Mouse (Mus musculus): ENCODE results near the gene Sapcd2.

Gene Sapcd2

DNA sequence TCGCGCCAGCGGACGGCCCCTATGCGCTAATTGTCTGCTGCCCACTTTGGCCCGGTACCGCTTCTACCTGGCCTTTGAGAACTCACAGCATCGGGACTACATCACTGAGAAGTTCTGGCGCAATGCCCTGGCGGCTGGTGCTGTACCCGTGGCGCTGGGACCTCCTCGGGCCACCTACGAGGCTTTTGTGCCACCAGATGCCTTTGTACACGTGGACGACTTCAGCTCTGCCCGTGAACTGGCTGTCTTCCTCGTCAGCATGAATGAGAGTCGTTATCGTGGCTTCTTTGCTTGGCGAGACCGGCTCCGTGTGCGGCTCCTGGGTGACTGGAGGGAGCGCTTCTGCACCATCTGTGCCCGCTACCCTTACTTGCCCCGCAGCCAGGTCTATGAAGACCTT is 53.4 kb downstream of the Sapcd2 start:
- no peak for DNase-seq

DNA sequence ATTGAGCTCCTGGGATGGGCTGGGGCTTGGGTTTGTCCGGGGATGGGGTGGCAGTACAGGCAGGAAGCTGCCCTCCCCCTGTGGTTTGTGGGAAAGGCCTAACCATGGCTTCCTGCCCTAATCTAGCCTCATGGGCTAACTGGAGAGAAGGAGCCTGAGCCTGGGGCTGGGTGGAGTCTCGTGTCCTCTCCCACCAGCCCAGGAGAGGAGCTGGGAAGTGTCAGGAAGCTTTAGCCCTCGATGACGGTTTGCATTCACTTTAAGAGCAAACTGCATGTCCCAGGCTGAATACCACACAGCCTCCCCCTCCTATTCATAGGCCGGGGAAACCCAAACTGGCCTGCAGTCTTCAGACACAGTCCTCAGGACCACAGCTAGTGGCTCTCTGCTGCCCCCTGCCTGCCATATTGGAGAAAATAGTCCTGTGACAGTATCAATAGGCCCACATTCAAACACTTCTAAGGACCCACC is 54.6 kb downstream of the Sapcd2 start:
- peak; percentile 59 for DNase-seq

DNA sequence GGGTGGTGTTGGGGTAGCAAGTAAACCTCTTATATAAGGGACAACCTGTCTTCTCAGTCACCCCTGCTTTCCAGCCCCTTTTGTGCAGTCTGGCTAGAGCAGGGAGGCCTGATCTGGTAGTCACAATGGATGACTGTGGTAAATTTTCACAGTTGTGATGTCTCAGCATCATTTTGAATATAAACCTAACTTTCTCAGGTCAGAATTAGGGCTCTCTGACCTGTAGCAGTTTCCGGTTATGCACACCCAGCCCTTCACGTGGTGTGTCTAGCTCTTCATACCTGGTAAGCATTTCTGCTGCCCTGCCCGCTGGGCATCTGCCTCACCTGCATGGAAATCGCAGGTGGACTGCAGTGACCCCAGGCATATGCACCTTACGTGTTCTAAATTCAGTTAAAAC is 55.1 kb downstream of the Sapcd2 start:
- no peak for DNase-seq

Data from layer of hippocampus, adult 9-11 months (tissue).